Mouse (Mus musculus) liver, embryonic 16.5 days (tissue): ENCODE data around the gene Wfdc1. TPM values are rescaled to one million over a fixed set of nuclear protein-coding genes. Genes with fewer than 3 reads are reported as not detected.

Experiments
- ATAC-seq: fragments of 200-750 bp; cut with Nextera tagmentation; 2 replicates; pipeline ENCODE4 v1.8.0; 2017; ENCODE audit warnings: low read depth, mild to moderate bottlenecking, moderate number of reproducible peaks, moderate library complexity
- H3K27ac ChIP-seq: fragments of 300-500 bp; sonication (generic); 2 replicates; pipeline ENCODE4 v1.5.1; 2014; ENCODE audit warnings: mild to moderate bottlenecking, low read length
- H3K27me3 ChIP-seq: fragments of 300-500 bp; sonication (generic); 2 replicates; pipeline ENCODE4 v1.6.1; 2014; ENCODE audit warnings: low read depth, low read length, mixed read lengths; ENCODE audit not compliant: control insufficient read depth, insufficient read depth
- H3K36me3 ChIP-seq: fragments of 300-500 bp; sonication (generic); 2 replicates; pipeline ENCODE4 v1.6.1; 2014; ENCODE audit warnings: mild to moderate bottlenecking; ENCODE audit not compliant: control insufficient read depth, insufficient read depth
- H3K4me1 ChIP-seq: fragments of 300-500 bp; sonication (generic); 2 replicates; pipeline ENCODE4 v1.6.1; 2014; ENCODE audit warnings: low read depth, low read length, mixed read lengths; ENCODE audit not compliant: control insufficient read depth
- H3K4me2 ChIP-seq: fragments of 300-500 bp; sonication (generic); 2 replicates; pipeline ENCODE4 v1.6.1; 2014; ENCODE audit warnings: low read depth, low read length, mixed read lengths
- H3K4me3 ChIP-seq: fragments of 300-500 bp; sonication (generic); 2 replicates; pipeline ENCODE4 v1.5.1; 2014; ENCODE audit warnings: low read depth, mild to moderate bottlenecking, low read length
- H3K9ac ChIP-seq: fragments of 300-500 bp; sonication (generic); 2 replicates; pipeline ENCODE4 v1.6.1; 2014; ENCODE audit warnings: low read depth, low read length
- H3K9me3 ChIP-seq: fragments of 300-500 bp; sonication (generic); replicated peaks from 2 replicates; pipeline ENCODE4 v1.6.1; 2016; ENCODE audit warnings: low read length; ENCODE audit not compliant: control insufficient read depth
- WGBS: fragments of 180-500 bp; shearing (Covaris S2); extraction: QIAGEN DNeasy Blood & Tissue Kit; methylation state at CpG from one replicate; pipeline ENCODE4 v1.1.7; 2014; ENCODE audit not compliant: insufficient replicate concordance; 5-methylcytosine and 5-hydroxymethylcytosine counted together
- polyA plus RNA-seq: library from polyadenylated mRNA; unstranded; fragments of >200 nt; fragmentation: Nextera tagmentation; extraction: Ambion mirVana; gene quantifications from 2 replicates; pipeline ENCODE4 v1.2.1, GENCODE M21; 2015

Wfdc1 gene
- polyA plus RNA-seq, 1 experiment from 2014 or later, result 2.7 TPM

GRCm38 (mm10) chr8:119635378-119635777 lies 30.8 kb upstream of the Wfdc1 start, which contains the start of gene Kcng4:
Gene Kcng4 (minus strand): TSS chr8:119635680.
- H3K27me3 ChIP-seq, result peaks cover 37% of the 10 kb centered on the region
- no peak within 1 kb of the TSS for H3K9ac ChIP-seq
- no peaks in the 10 kb centered on the region for H3K9me3 ChIP-seq
- no peaks in the 10 kb centered on the region for H3K36me3 ChIP-seq
- no peaks in the 10 kb centered on the region for H3K4me1 ChIP-seq
- H3K4me3 ChIP-seq, result no peak within 1 kb of the TSS
- no peak within 1 kb of the TSS for H3K27ac ChIP-seq
- ATAC-seq, result no peak
- 28% methylated on average over 6 of the region's 6 CpGs for WGBS
- H3K4me2 ChIP-seq, result no peak within 1 kb of the TSS

GRCm38 (mm10) chr8:119635958-119636357 lies 30.2 kb upstream of the Wfdc1 start:
- H3K4me1 ChIP-seq, result no peaks in the 10 kb centered on the region
- H3K4me2 ChIP-seq, result no peak overlapping the region
- H3K4me3 ChIP-seq, result no peak overlapping the region
- ATAC-seq, result no peak
- H3K27ac ChIP-seq, result no peak overlapping the region
- H3K27me3 ChIP-seq, result peaks cover 37% of the 10 kb centered on the region
- H3K9me3 ChIP-seq, result no peaks in the 10 kb centered on the region
- H3K9ac ChIP-seq, result no peak overlapping the region
- WGBS, result 33% methylated on average over 2 of the region's 2 CpGs
- no peaks in the 10 kb centered on the region for H3K36me3 ChIP-seq

- Histone ChIP-seq H3K27me3 (peaks cover 34% of the 10 kb centered on the region), H3K9ac (no peak overlapping the region), H3K36me3 (no peaks in the 10 kb centered on the region), H3K4me1 (no peaks in the 10 kb centered on the region), H3K27ac (no peak overlapping the region), H3K4me2 (no peak overlapping the region), H3K4me3 (no peak overlapping the region), H3K9me3 (no peaks in the 10 kb centered on the region)
- WGBS, result 42% methylated on average over 7 of the region's 7 CpGs
- no peak for ATAC-seq
These were observed 29.4 kb upstream of the Wfdc1 start for GRCm38 (mm10) chr8:119636766-119637165.

- H3K27ac ChIP-seq, result no peak overlapping the region
- no peaks in the 10 kb centered on the region for H3K36me3 ChIP-seq
- no peaks in the 10 kb centered on the region for H3K9me3 ChIP-seq
- no peak for ATAC-seq
- no peak overlapping the region for H3K4me3 ChIP-seq
- H3K4me2 ChIP-seq, result no peak overlapping the region
- H3K27me3 ChIP-seq, result peaks cover 30% of the 10 kb centered on the region
- H3K9ac ChIP-seq, result no peak overlapping the region
- no peaks in the 10 kb centered on the region for H3K4me1 ChIP-seq
- 60% methylated on average over 4 of the region's 4 CpGs for WGBS
These were observed 28.8 kb upstream of the Wfdc1 start for GRCm38 (mm10) chr8:119637381-119637780.

GRCm38 (mm10) chr8:119638261-119638660 lies 27.9 kb upstream of the Wfdc1 start:
- H3K27me3 ChIP-seq, result peaks cover 22% of the 10 kb centered on the region

GRCm38 (mm10) chr8:119639798-119640197 lies 26.4 kb upstream of the Wfdc1 start:
- H3K9ac ChIP-seq, result no peak overlapping the region
- H3K27me3 ChIP-seq, result peaks cover 8% of the 10 kb centered on the region
- H3K4me1 ChIP-seq, result no peaks in the 10 kb centered on the region
- no peak overlapping the region for H3K4me2 ChIP-seq
- H3K27ac ChIP-seq, result no peak overlapping the region
- WGBS, result 47% methylated on average over 7 of the region's 7 CpGs
- H3K36me3 ChIP-seq, result no peaks in the 10 kb centered on the region
- no peak for ATAC-seq
- no peaks in the 10 kb centered on the region for H3K9me3 ChIP-seq
- H3K4me3 ChIP-seq, result no peak overlapping the region

More at GRCm38 (mm10) chr8:119638261-119638660, 27.9 kb upstream of the Wfdc1 start:
- no peak overlapping the region for H3K4me3 ChIP-seq
- H3K36me3 ChIP-seq, result no peaks in the 10 kb centered on the region
- H3K27ac ChIP-seq, result no peak overlapping the region
- H3K4me1 ChIP-seq, result no peaks in the 10 kb centered on the region
- no peak overlapping the region for H3K9ac ChIP-seq
- no peak for ATAC-seq
- no peak overlapping the region for H3K4me2 ChIP-seq
- H3K9me3 ChIP-seq, result no peaks in the 10 kb centered on the region
- WGBS, result 62% methylated on average over 6 of the region's 6 CpGs

- Histone ChIP-seq H3K4me1 (no peaks in the 10 kb centered on the region), H3K4me3 (no peak overlapping the region), H3K27ac (no peak overlapping the region), H3K27me3 (no peaks in the 10 kb centered on the region), H3K9me3 (no peaks in the 10 kb centered on the region), H3K4me2 (no peak overlapping the region), H3K9ac (no peak overlapping the region), H3K36me3 (no peaks in the 10 kb centered on the region)
- WGBS, result 53% methylated on average over 5 of the region's 5 CpGs
- no peak for ATAC-seq
These were observed 25.1 kb upstream of the Wfdc1 start for GRCm38 (mm10) chr8:119641058-119641457.

GRCm38 (mm10) chr8:119642960-119643359 lies 23.2 kb upstream of the Wfdc1 start:
- no peak for ATAC-seq
- no peak overlapping the region for H3K4me3 ChIP-seq
- no peaks in the 10 kb centered on the region for H3K36me3 ChIP-seq
- 76% methylated on average over 1 of the region's 1 CpGs for WGBS
- no peaks in the 10 kb centered on the region for H3K27me3 ChIP-seq
- no peak overlapping the region for H3K27ac ChIP-seq
- no peaks in the 10 kb centered on the region for H3K9me3 ChIP-seq
- no peaks in the 10 kb centered on the region for H3K4me1 ChIP-seq
- no peak overlapping the region for H3K4me2 ChIP-seq
- no peak overlapping the region for H3K9ac ChIP-seq

GRCm38 (mm10) chr8:119644429-119644960 lies 21.7 kb upstream of the Wfdc1 start:
- H3K4me3 ChIP-seq, result no peak overlapping the region
- no peak overlapping the region for H3K9ac ChIP-seq
- no peak overlapping the region for H3K4me2 ChIP-seq
- no peak overlapping the region for H3K27ac ChIP-seq
- H3K27me3 ChIP-seq, result no peaks in the 10 kb centered on the region
- no peak for ATAC-seq
- no peaks in the 10 kb centered on the region for H3K36me3 ChIP-seq
- H3K9me3 ChIP-seq, result no peaks in the 10 kb centered on the region
- no peaks in the 10 kb centered on the region for H3K4me1 ChIP-seq
- WGBS, result 77% methylated on average over 17 of the region's 17 CpGs
